Mouse (Mus musculus) heart, postnatal 36 days (tissue): ENCODE results near the gene 9430097D07Rik. TPM values are rescaled to one million over a fixed set of nuclear protein-coding genes. Genes with fewer than 3 reads are reported as not detected.

Experiments
- DNase-seq, 2 experiments: peaks; one replicate each; pipeline ENCODE4 v3.0.0; 2021 to 2022
- intact Hi-C: fragments of 180-260 bp; cut with DNase I; formaldehyde crosslinking; loops from one replicate; pipeline ENCODE4 v1.15.1; 2025
- total RNA-seq, 2 experiments: library from RNA; stranded (reverse); gene quantifications; 2 replicates each; pipeline ENCODE4 v1.2.3; 2021

9430097D07Rik gene
- total RNA-seq, 2 experiments from 2014 or later: not detected

GRCm38 (mm10) chr2:32570698-32571494, 4.6 kb downstream of the 9430097D07Rik start, which contains the start of gene Dpm2:
Gene Dpm2, plus strand, starts transcription at chr2:32570858.
- DNase-seq: peak; percentile 85 to 88

DNA sequence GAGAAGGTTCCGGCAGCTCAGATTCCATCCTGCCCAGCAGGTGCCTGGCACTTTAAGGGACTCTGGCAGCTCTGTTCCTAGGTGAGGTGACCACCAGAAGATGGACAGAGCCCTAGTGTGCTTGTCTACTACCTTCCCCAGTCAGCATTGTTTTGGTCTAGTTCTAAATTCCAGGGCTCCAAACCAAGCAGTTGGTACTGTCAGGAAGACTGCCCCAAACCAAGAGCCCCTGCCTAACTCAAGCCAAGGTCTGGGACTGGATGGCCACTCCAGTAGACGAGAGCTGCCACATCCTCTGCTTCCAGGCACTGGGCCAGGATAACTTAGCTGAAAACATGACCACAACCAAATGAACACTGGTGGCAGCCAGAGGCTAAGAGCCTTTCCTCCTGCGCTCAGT, 6.5 kb downstream of the 9430097D07Rik start:
- DNase-seq: no peak
- intact Hi-C loops: loop anchor here (5.0 kb wide), 1 partner anchor 147 kb away; no protein-coding TSS in a partner anchor

More at GRCm38 (mm10) chr2:32570698-32571494, 4.6 kb downstream of the 9430097D07Rik start, which contains the start of gene Dpm2:
- intact Hi-C loops: no loop called here

- DNase-seq: no peak
- intact Hi-C loops: loop anchor here (5.0 kb wide), 1 partner anchor 146 kb away; no protein-coding TSS in a partner anchor
Observed at GRCm38 (mm10) chr2:32568149-32568548, 7.3 kb downstream of the 9430097D07Rik start.

GRCm38 (mm10) chr2:32566536-32567063, 8.9 kb downstream of the 9430097D07Rik start:
- peak; percentile 72 to 79 for DNase-seq
- intact Hi-C loops: loop anchor here (1.0 to 5.0 kb wide), 4 partner anchors 30 to 162 kb away; no protein-coding TSS in a partner anchor

GRCm38 (mm10) chr2:32559570-32559969, 15.9 kb downstream of the 9430097D07Rik start:
- intact Hi-C loops: no loop called here
- no peak for DNase-seq

- intact Hi-C loops: no loop called here
- DNase-seq: no peak
Observed at GRCm38 (mm10) chr2:32556019-32556418, 19.5 kb downstream of the 9430097D07Rik start.

- intact Hi-C loops: no loop called here
- DNase-seq: no peak
Observed at GRCm38 (mm10) chr2:32555484-32555883, 20.0 kb downstream of the 9430097D07Rik start.

DNA sequence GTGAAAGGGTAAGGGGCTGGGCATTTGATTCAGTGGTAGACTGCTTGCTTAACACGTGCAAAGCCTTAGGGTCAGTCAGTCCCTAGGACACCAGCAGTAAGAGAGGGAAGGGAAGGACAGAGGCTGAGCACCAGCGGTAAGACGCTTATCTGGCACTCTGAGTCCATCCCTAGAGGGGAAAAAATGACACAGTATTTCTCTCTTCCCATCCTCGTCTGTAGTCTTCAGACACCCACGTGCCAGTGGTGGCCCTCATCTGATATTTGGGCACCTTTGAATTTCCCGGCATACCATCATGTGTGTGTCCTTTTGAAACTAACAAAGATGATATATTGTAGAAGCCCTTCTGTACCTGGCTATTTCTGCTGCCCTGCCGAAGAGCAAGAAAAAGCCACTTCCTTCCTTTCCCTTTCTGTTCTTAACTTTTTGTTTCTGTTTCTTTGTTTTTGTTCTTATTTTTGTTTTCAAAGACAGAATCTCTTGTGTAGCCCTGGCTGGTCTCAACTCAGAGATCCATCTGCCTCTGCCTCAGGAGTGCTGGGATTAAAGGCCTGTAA, 21.8 kb downstream of the 9430097D07Rik start:
- intact Hi-C loops: no loop called here
- DNase-seq: no peak

- intact Hi-C loops: no loop called here
- no peak for DNase-seq
Observed at GRCm38 (mm10) chr2:32551236-32551635, 24.2 kb downstream of the 9430097D07Rik start.

DNA sequence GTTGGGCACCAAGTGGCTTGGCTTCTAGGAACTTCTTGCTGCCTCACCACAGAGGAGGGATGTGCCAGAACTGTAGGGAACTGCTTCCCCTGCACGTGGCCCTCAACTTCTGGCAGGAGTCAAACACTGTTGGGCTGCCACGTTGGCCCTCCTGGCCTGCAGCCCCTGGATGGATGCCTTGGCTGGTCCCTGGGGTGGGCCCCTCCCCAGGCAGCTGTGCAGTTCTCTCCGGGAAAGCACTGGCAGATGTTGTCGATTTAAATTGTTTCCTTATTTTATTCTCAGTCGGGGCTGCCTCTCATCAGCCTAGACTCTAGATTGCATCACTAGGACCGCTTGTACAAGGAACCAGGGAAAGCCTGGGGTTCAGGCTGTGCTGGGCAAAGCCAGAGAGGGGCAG, 25.7 kb downstream of the 9430097D07Rik start:
- intact Hi-C loops: no loop called here
- peak; percentile 81 to 85 for DNase-seq

GRCm38 (mm10) chr2:32549171-32549570, 26.3 kb downstream of the 9430097D07Rik start:
- intact Hi-C loops: no loop called here
- DNase-seq: no peak

GRCm38 (mm10) chr2:32547964-32548739, 27.3 kb downstream of the 9430097D07Rik start:
- intact Hi-C loops: no loop called here
- peak; percentile 50 to 61 for DNase-seq

GRCm38 (mm10) chr2:32547380-32547779, 28.1 kb downstream of the 9430097D07Rik start:
- intact Hi-C loops: no loop called here
- no peak for DNase-seq

DNA sequence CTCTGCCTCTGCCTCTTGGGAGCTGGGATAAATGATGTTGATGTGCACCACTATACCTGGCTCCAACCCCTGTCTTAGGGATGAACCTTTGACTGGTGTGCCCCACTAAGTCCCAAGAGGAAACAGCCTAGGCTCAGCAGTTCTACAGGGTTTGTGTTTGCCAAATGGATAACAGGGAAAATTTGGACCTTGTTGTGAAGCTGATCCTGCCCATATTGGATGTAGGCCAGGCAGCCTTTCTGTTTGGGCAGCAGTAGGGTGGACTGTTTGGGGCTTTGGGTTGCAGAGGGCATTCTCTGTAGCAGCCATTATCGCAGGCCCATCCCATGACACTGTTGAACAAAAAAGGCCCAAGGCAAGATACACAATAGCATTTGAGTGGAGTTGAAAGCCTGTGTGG, 28.5 kb downstream of the 9430097D07Rik start:
- intact Hi-C loops: no loop called here
- no peak for DNase-seq

- intact Hi-C loops: no loop called here
- DNase-seq: no peak
Observed at GRCm38 (mm10) chr2:32543031-32543449, 32.4 kb downstream of the 9430097D07Rik start.

DNA sequence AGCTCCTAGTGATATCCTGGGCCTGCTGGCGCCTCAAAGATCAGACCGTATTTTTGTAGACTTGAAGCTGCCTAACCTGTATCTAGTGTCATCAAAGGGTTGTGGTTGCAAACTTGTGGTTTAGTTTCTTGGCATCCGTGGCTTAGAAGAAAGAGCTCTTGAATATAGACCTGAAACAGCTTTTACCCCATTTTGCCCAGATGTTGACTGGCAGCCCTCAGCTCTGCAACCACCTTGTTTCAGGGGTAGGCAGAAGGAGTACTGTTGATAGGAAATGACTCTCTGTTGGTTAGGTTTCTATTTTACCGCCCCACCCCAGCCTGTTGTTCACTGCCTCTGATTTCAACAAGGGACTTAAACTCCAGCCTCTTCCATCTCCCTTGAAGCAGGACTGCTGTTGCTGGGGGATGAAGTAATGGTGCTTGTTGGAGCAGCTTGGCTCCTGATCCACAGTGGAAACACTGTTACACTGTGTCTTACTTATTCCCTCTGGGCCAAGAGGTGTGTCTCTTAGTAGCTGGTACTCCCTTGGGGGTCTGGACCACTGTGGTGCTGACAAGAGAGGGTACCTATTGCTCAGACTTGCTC, 33.4 kb downstream of the 9430097D07Rik start:
- intact Hi-C loops: no loop called here
- no peak for DNase-seq

DNA sequence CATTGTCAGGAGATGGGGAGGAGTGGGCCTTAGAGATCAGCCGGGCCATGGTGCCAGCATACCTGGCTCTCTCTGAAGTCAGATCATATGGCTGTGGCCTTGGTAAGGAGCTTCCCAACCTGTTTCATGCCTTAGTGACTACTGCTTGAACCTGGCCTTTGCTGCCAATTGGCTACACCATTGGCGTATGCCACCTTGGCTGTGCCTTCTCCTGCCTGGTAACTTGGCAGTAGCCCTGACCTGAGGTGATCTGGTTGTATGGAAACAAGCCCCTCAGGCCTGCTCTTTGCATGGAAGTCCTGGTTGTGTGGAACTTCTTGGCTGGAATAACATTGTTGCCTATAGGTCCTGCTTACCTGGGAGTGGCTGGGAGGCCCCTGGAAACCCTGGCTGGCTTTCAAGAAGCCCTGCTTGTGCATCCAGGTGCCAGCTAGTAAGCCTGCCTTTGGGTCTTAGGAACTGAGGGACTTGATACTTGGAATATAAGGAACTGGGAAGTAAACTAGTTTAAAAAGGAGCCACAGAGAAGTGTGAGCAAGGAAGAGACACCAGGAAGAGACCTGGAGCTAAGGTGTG, 34.1 kb downstream of the 9430097D07Rik start:
- intact Hi-C loops: no loop called here
- no peak for DNase-seq

DNA sequence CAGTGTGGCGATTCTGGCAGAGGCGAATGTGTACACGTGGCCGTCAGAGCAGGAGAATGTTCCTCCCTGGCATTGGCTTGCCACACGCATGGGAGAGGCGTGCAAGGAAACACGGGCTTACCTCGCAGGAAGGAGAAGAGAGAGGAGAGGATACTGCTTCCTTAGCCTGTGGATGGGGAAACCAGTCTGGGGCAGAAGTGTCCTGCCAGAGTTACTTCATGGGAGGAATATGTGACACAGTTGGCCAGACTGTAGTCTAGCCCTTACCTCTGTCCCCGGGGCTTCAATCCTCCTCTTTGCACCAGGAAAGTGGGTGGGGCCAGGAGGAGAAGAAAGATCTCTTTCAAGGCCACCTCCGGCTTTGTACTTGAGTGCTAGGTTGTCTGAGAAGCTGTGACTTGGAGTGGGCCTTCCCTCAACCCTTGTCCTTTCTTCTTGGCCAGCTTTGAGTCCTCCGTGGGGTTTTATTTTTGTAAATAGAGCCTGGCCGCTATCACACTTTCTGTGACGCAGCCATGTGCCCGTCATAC, 36.0 kb downstream of the 9430097D07Rik start:
- intact Hi-C loops: no loop called here

DNA sequence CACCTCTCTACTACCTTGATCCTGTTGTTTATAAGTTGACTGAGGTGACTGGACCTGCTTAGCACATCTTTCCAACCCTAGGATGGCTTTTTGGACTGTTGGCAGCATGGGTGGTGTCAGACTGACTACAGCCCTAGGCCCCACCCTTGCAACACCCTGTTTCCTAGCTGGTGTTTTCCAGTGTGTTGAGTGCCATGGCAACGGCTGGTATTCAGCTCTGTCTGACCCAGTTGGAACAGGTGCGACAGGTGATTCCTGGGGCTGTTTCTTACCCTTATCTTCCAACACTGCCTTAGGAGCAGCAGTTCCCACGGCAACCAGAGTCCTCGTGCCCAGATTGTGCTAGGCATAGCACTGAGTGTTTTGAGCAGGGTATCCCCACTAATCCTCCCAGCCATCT, 37.0 kb downstream of the 9430097D07Rik start:
- intact Hi-C loops: no loop called here
- DNase-seq: no peak

More for the DNA sequence above, 36.0 kb downstream of the 9430097D07Rik start:
- no peak for DNase-seq

DNA sequence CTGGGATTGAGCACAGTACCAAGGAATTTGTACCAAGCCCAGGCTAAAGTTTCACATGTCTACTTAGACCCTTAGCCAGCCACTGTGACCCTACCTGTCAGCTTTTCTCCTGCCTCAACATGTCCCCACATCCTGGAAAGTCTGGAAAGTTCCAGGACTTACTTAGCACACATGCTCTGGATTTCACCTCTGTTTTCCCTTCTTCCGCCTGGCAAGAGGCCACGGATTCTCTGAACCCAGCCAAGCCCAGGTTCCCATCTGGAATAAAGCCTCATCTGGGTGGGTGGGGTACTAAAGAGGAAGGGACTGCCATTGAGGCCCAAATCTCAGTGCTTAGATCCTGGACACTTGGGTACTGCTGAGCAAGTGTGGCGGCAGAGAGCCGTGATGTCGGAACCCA, 37.5 kb downstream of the 9430097D07Rik start:
- intact Hi-C loops: loop anchor here (2.0 kb wide), 1 partner anchor 29 kb away; no protein-coding TSS in a partner anchor
- DNase-seq: peak; percentile 40 to 41
